Mouse (Mus musculus) MEL (cell line): ENCODE measurements around the gene Ints7. TPM values are rescaled to one million over a fixed set of nuclear protein-coding genes. Genes with fewer than 3 reads are reported as not detected.

ENCODE experiments used
- DNase-seq: peaks from one replicate; pipeline ENCODE4 v3.0.0; 2011; ENCODE audit warnings: low read depth, low spot score
- H3K27ac ChIP-seq: 2 replicates; pipeline ENCODE4 v1.5.1; 2012; ENCODE audit warnings: low read depth, mild to moderate bottlenecking, control low read depth, low read length, moderate library complexity; ENCODE audit not compliant: control insufficient read depth
- H3K27me3 ChIP-seq, 2 experiments: fragments of 150-350 bp in 1 of 2; sonication (generic) in 1 of 2; 2 replicates each; pipeline ENCODE4 v1.6.1; 2012; ENCODE audit warnings: low read length in 2 of 2, mild to moderate bottlenecking in 2 of 2, improper control_type of control experiment in 1 of 2, moderate library complexity in 1 of 2; ENCODE audit not compliant: insufficient read depth in 2 of 2, control insufficient read depth in 1 of 2
- H3K36me3 ChIP-seq, 2 experiments: 2 replicates each; pipeline ENCODE4 v1.6.1; 2012 to 2014; ENCODE audit warnings: low read length in 2 of 2, improper control_type of control experiment in 1 of 2, inconsistent platforms in 1 of 2, mild to moderate bottlenecking in 1 of 2; ENCODE audit not compliant: insufficient read depth in 2 of 2, control insufficient read depth in 1 of 2
- H3K4me1 ChIP-seq, 2 experiments: fragments of 150-350 bp in 1 of 2; sonication (generic) in 1 of 2; 2 replicates each; pipeline ENCODE4 v1.6.1; 2012; ENCODE audit warnings: low read length in 2 of 2, improper control_type of control experiment in 1 of 2, mild to moderate bottlenecking in 1 of 2; ENCODE audit not compliant: insufficient read depth in 2 of 2, control insufficient read depth in 1 of 2
- H3K4me3 ChIP-seq, 2 experiments: fragments of 150-350 bp in 1 of 2; sonication (generic) in 1 of 2; 2 replicates each; pipeline ENCODE4 v1.5.1; 2012; ENCODE audit warnings: low read depth in 2 of 2, low read length in 2 of 2, mild to moderate bottlenecking in 2 of 2, moderate library complexity in 2 of 2, control low read depth in 1 of 2, improper control_type of control experiment in 1 of 2; ENCODE audit not compliant: control insufficient read depth in 1 of 2, insufficient read depth in 1 of 2
- H3K79me2 ChIP-seq: 2 replicates; pipeline ENCODE4 v1.6.1; 2012; ENCODE audit warnings: mild to moderate bottlenecking, low read length, moderate library complexity; ENCODE audit not compliant: control insufficient read depth, poor library complexity, insufficient read depth
- H3K9ac ChIP-seq: 2 replicates; pipeline ENCODE4 v1.6.1; 2012; ENCODE audit warnings: low read depth, mild to moderate bottlenecking, control low read depth, low read length, moderate library complexity; ENCODE audit not compliant: control insufficient read depth, poor library complexity, severe bottlenecking
- H3K9me3 ChIP-seq: fragments of 150-350 bp; sonication (generic); replicated peaks from 2 replicates; pipeline ENCODE4 v1.6.1; 2012; ENCODE audit warnings: mild to moderate bottlenecking, low read length, improper control_type of control experiment, moderate library complexity; ENCODE audit not compliant: insufficient read depth
- CHD1 ChIP-seq: IDR thresholded peaks from 2 replicates; pipeline ENCODE4 v1.6.1; 2012; ENCODE audit warnings: low read depth, mild to moderate bottlenecking, inconsistent platforms, low read length, improper control_type of control experiment
- CHD2 ChIP-seq: IDR thresholded peaks from 2 replicates; pipeline ENCODE4 v1.6.1; 2011; ENCODE audit warnings: low read length, improper control_type of control experiment
- CTCF ChIP-seq, 3 experiments: IDR thresholded peaks in 2 of 3; conservative IDR thresholded peaks in 1 of 3; 2 replicates each; pipeline ENCODE4 v1.5.1; 2011 to 2012; ENCODE audit warnings: low read length in 3 of 3, low read depth in 2 of 3, mild to moderate bottlenecking in 2 of 3, improper control_type of control experiment in 1 of 3, inconsistent platforms in 1 of 3, mixed read lengths in 1 of 3, moderate library complexity in 1 of 3; ENCODE audit not compliant: control insufficient read depth in 1 of 3, insufficient read depth in 1 of 3, poor library complexity in 1 of 3, severe bottlenecking in 1 of 3
- E2F4 ChIP-seq: IDR thresholded peaks from 2 replicates; pipeline ENCODE4 v1.6.1; 2011; ENCODE audit warnings: low read depth, low read length, improper control_type of control experiment, borderline replicate concordance
- EP300 ChIP-seq, 2 experiments: IDR thresholded peaks; 2 replicates each; pipeline ENCODE4 v1.6.1; 2011; ENCODE audit warnings: improper control_type of control experiment in 2 of 2, low read length in 2 of 2, low read depth in 1 of 2, mild to moderate bottlenecking in 1 of 2
- GABPA ChIP-seq: IDR thresholded peaks from 2 replicates; pipeline ENCODE4 v1.6.1; 2012; ENCODE audit warnings: low read depth, mild to moderate bottlenecking, inconsistent platforms, low read length, improper control_type of control experiment, moderate library complexity
- GATA1 ChIP-seq: IDR thresholded peaks from 2 replicates; pipeline ENCODE4 v1.6.1; 2011; ENCODE audit warnings: low read depth, low read length, improper control_type of control experiment
- JUND ChIP-seq: IDR thresholded peaks from 2 replicates; pipeline ENCODE4 v1.6.1; 2011; ENCODE audit warnings: low read depth, mild to moderate bottlenecking, improper control_type of control experiment, low read length
- MAZ ChIP-seq: IDR thresholded peaks from 2 replicates; pipeline ENCODE4 v1.6.1; 2012; ENCODE audit warnings: low read depth, mild to moderate bottlenecking, inconsistent platforms, low read length, improper control_type of control experiment
- MEF2A ChIP-seq: IDR thresholded peaks from 2 replicates; pipeline ENCODE4 v1.6.1; 2014; ENCODE audit warnings: low read depth, mild to moderate bottlenecking, inconsistent platforms, low read length, improper control_type of control experiment; ENCODE audit not compliant: poor library complexity, insufficient replicate concordance, severe bottlenecking; ENCODE audit errors: extremely low read depth
- MYB ChIP-seq: IDR thresholded peaks from 2 replicates; pipeline ENCODE4 v1.6.1; 2011; ENCODE audit warnings: mild to moderate bottlenecking, low read depth, low read length, improper control_type of control experiment
- MYC ChIP-seq: IDR thresholded peaks from 2 replicates; pipeline ENCODE4 v1.6.1; 2011; ENCODE audit warnings: low read depth, mild to moderate bottlenecking, low read length, improper control_type of control experiment, moderate library complexity
- NELFE ChIP-seq: IDR thresholded peaks from 2 replicates; pipeline ENCODE4 v1.6.1; 2011; ENCODE audit warnings: low read depth, low read length, improper control_type of control experiment
- POLR2AphosphoS2 ChIP-seq: IDR thresholded peaks from 2 replicates; pipeline ENCODE4 v1.6.1; 2011; ENCODE audit warnings: low read length, improper control_type of control experiment
- POLR2AphosphoS5 ChIP-seq: IDR thresholded peaks from 2 replicates; pipeline ENCODE4 v1.6.1; 2012; ENCODE audit warnings: low read depth, borderline replicate concordance, mild to moderate bottlenecking, inconsistent platforms, low read length, moderate library complexity, mixed read lengths
- SIN3A ChIP-seq: IDR thresholded peaks from 2 replicates; pipeline ENCODE4 v1.6.1; 2012; ENCODE audit warnings: low read length, improper control_type of control experiment, inconsistent platforms
- SMC3 ChIP-seq: IDR thresholded peaks from 2 replicates; pipeline ENCODE4 v1.6.1; 2011; ENCODE audit warnings: low read depth, low read length, improper control_type of control experiment
- TAL1 ChIP-seq: IDR thresholded peaks from 2 replicates; pipeline ENCODE4 v1.6.1; 2012; ENCODE audit warnings: mild to moderate bottlenecking, inconsistent platforms, low read length, moderate library complexity, mixed read lengths
- TCF12 ChIP-seq: IDR thresholded peaks from 2 replicates; pipeline ENCODE4 v1.6.1; 2014; ENCODE audit warnings: low read depth, mild to moderate bottlenecking, inconsistent platforms, low read length, improper control_type of control experiment, moderate library complexity
- UBTF ChIP-seq: IDR thresholded peaks from 2 replicates; pipeline ENCODE4 v1.6.1; 2012; ENCODE audit warnings: low read depth, mild to moderate bottlenecking, inconsistent platforms, low read length, improper control_type of control experiment, moderate library complexity, borderline replicate concordance; ENCODE audit not compliant: insufficient read depth
- USF1 ChIP-seq: IDR thresholded peaks from 2 replicates; pipeline ENCODE4 v1.6.1; 2014; ENCODE audit warnings: low read depth, mild to moderate bottlenecking, inconsistent platforms, low read length, improper control_type of control experiment, moderate library complexity
- ZKSCAN1 ChIP-seq: IDR thresholded peaks from 2 replicates; pipeline ENCODE4 v1.6.1; 2012; ENCODE audit warnings: low read depth, mild to moderate bottlenecking, inconsistent platforms, low read length, improper control_type of control experiment, moderate library complexity
- ZNF384 ChIP-seq: IDR thresholded peaks from 2 replicates; pipeline ENCODE4 v1.6.1; 2012; ENCODE audit warnings: low read depth, mild to moderate bottlenecking, inconsistent platforms, low read length, improper control_type of control experiment
- polyA plus RNA-seq, 2 experiments: library from polyadenylated mRNA; stranded (reverse) in 1 of 2; unstranded in 1 of 2; fragments of >175 nt in 1 of 2; fragments of >200 nt in 1 of 2; gene quantifications; 2 replicates each; pipeline versions ENCODE4 v1.2.1 to v1.2.4; 2012; ENCODE audit warnings: low replicate concordance in 2 of 2, low read depth in 1 of 2; ENCODE audit not compliant: insufficient read length in 2 of 2, insufficient read depth in 1 of 2, missing spikeins in 1 of 2
- total RNA-seq: library from RNA; depleted of rRNA; stranded (reverse); fragments of 300-350 nt; gene quantifications from 2 replicates; pipeline ENCODE4 v1.2.3, GENCODE M21; 2012

Ints7 gene
- total and polyA plus RNA-seq, 3 experiments: 44.2 to 84.5 (median 83.5) TPM

DNA sequence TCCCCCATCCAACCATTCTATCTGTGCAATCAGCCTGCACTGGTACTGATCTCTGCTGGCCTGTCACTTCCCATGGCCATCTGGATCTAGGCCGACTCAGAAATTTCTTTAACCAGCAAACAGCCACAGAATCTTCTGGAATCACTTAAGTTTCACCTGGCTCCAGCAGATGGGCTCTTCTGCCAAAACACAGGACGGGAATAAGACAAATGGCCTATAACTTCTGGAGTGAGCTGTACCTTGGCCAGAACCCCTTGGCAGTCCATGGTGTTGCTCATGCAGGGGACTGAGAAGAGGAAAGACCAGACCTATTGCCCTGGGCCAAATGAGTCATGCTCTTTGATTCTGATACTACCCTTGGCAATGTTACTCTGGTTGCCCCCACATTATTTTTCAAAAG, 46.0 kb upstream of the Ints7 start:
- Histone ChIP-seq H3K27ac (no peak overlapping the region), H3K9ac (no peak overlapping the region), H3K27me3 (no peaks in the 10 kb centered on the region), H3K4me3 (no peak overlapping the region), H3K36me3 (peaks cover 0 to 3% of the 10 kb centered on the region in 2 experiments; a peak in 2 of 4 replicates), H3K9me3 (no peaks in the 10 kb centered on the region), H3K4me1 (no peaks in the 10 kb centered on the region; a peak in 1 of 4 replicates), H3K79me2 (no peaks in the 10 kb centered on the region)
- no peak for DNase-seq
- TF ChIP-seq GATA1 (no peak), USF1 (no peak), MYC (no peak), ZKSCAN1 (no peak), UBTF (no peak), E2F4 (no peak), JUND (no peak), SIN3A (no peak)

DNA sequence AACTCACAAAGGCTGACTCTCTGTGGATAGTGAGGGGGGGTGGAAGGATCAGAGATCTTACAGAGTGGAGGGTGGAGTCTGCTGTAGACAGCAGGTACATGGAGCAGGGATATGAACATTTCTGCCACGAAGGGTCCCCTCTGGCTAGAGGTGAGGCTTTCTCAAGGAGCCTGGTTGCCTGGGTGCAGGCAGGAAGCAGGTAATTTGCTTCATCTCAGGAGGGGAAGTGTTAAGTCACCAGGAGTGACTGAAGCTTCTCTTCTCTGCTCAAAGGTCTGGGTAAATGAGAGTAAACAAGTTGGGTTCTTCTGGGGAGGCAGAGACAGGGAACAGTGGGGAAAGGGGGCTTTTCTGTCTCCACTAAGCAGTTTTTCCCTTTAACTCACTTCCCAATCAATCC, 44.4 kb upstream of the Ints7 start:
- H3K4me1 ChIP-seq: no peaks in the 10 kb centered on the region; a peak in 1 of 4 replicates
- H3K4me3 ChIP-seq: no peak overlapping the region
- DNase-seq: no peak
- peaks cover 3% of the 10 kb centered on the region in 2 experiments for H3K36me3 ChIP-seq
- no peaks in the 10 kb centered on the region for H3K79me2 ChIP-seq
- H3K27ac ChIP-seq: no peak overlapping the region
- H3K9ac ChIP-seq: no peak overlapping the region
- TF ChIP-seq NELFE: no peak
- TF ChIP-seq TAL1: no peak
- TF ChIP-seq E2F4: no peak
- TF ChIP-seq SIN3A: no peak
- TF ChIP-seq EP300 (IDR thresholded peaks at IDR 0.05; ENCODE audit: low read depth in 1 of 2, low read length in 2 of 2): no peak
- TF ChIP-seq CHD2: no peak
- TF ChIP-seq CTCF (IDR thresholded peaks at IDR 0.05 in 2 of 3, conservative IDR thresholded peaks at IDR 0.05 in 1 of 3; ENCODE audit: control insufficient read depth in 1 of 3, insufficient read depth in 1 of 3, low read depth in 2 of 3, low read length in 3 of 3, poor library complexity in 1 of 3, severe bottlenecking in 1 of 3): no peak
- no peak for TF ChIP-seq MYC
- TF ChIP-seq POLR2AphosphoS5: no peak
- TF ChIP-seq POLR2AphosphoS2: no peak
- TF ChIP-seq JUND: no peak
- TF ChIP-seq ZKSCAN1: no peak
- no peak for TF ChIP-seq SMC3
- no peak for TF ChIP-seq TCF12
- no peak for TF ChIP-seq MEF2A
- TF ChIP-seq MAZ: no peak
- TF ChIP-seq CHD1: no peak
- TF ChIP-seq GABPA: no peak
- TF ChIP-seq MYB: no peak
- TF ChIP-seq ZNF384: no peak
- no peaks in the 10 kb centered on the region for H3K9me3 ChIP-seq
- no peaks in the 10 kb centered on the region for H3K27me3 ChIP-seq
